ENCODE assay signal across 22 mouse cellular contexts in genomic region chr19:4166678-4167476, GRCm38 (mm10). TPM values are rescaled to one million over a fixed set of nuclear protein-coding genes. Genes with fewer than 3 reads are reported as not detected.
DNase-seq lines count a peak whose midpoint lies in the region; ATAC-seq lines count a peak whose summit lies in the region.
"Had no signal": no experiment of that assay in that cellular context is flagged by ENCODE, and none has a peak within 500 bp of the region (broad histone marks: within the 10 kb centered on the region; RNA-seq: fewer than 3 reads in every experiment).

No protein-coding gene starts in this region.

- peaks cover 34% of the 10 kb centered on the region for H3K4me1 ChIP-seq in heart, embryonic 10.5 days
- H3K4me1 ChIP-seq in heart, embryonic 11.5 days (ENCODE audit: control insufficient read depth, insufficient read depth, low read length), result peaks cover 25% of the 10 kb centered on the region
- H3K4me1 ChIP-seq in liver, embryonic 16.5 days (ENCODE audit: control insufficient read depth, low read depth, low read length), result peaks cover 38% of the 10 kb centered on the region

- 0 out of 2 replicates have a peak, but pooled peaks cover 3% of the 10 kb centered on the region for H3K27me3 ChIP-seq in heart, embryonic 10.5 days (ENCODE audit: insufficient read depth, poor library complexity, severe bottlenecking)
- H3K27me3 ChIP-seq in heart, embryonic 11.5 days (ENCODE audit: control insufficient read depth, insufficient read depth, low read length), result no peaks in the 10 kb centered on the region
- H3K27me3 ChIP-seq in liver, embryonic 16.5 days (ENCODE audit: control insufficient read depth, insufficient read depth, low read depth, low read length), result no peaks in the 10 kb centered on the region
- H3K27me3 ChIP-seq: forebrain, embryonic 15.5 days had no signal

- H3K9me3 ChIP-seq in heart, embryonic 10.5 days, result no peaks in the 10 kb centered on the region
- H3K9me3 ChIP-seq in heart, embryonic 11.5 days (replicated peaks; ENCODE audit: control insufficient read depth, low read length), result no peaks in the 10 kb centered on the region
- H3K9me3 ChIP-seq in liver, embryonic 16.5 days (replicated peaks; ENCODE audit: control insufficient read depth, low read length), result no peaks in the 10 kb centered on the region
- H3K9me3 ChIP-seq: forebrain, embryonic 15.5 days; liver, embryonic 15.5 days had no signal

- intact Hi-C loops in heart, postnatal 10 days (cut with DNase I), result no loop called here

- WGBS in heart, embryonic 10.5 days, result 55% methylated on average over 9 of the region's 9 CpGs
- WGBS in heart, embryonic 11.5 days (ENCODE audit: insufficient replicate concordance), result 54% methylated on average over 9 of the region's 9 CpGs
- WGBS in liver, embryonic 16.5 days (ENCODE audit: insufficient replicate concordance), result 61% methylated on average over 9 of the region's 9 CpGs

- peaks cover under 1% of the 10 kb centered on the region; the same call in 1 of the 2 replicates for H3K36me3 ChIP-seq in heart, embryonic 10.5 days
- H3K36me3 ChIP-seq in heart, embryonic 11.5 days (ENCODE audit: control insufficient read depth, insufficient read depth, low read length), result no peaks in the 10 kb centered on the region
- no peaks in the 10 kb centered on the region for H3K36me3 ChIP-seq in liver, embryonic 16.5 days (ENCODE audit: control insufficient read depth, insufficient read depth)
- H3K36me3 ChIP-seq: forebrain, embryonic 15.5 days had no signal

- H3K4me2 ChIP-seq in heart, embryonic 11.5 days, result no peak overlapping the region
- no peak overlapping the region for H3K4me2 ChIP-seq in liver, embryonic 16.5 days (ENCODE audit: low read depth, low read length)
- H3K4me2 ChIP-seq: forebrain, embryonic 15.5 days; hindbrain, embryonic 14.5 days; liver, embryonic 15.5 days had no signal

- no peak for ATAC-seq in heart, embryonic 11.5 days (replicated peaks; ENCODE audit: insufficient number of reproducible peaks, low FRiP score, low TSS enrichment)
- no peak for ATAC-seq in liver, embryonic 16.5 days (ENCODE audit: low read depth)
- ATAC-seq: activated CD4-positive, CD25-positive, alpha-beta regulatory T cell, adult 4 months; CD4-positive, CD25-positive, alpha-beta regulatory T cell, adult 4 months; forebrain, embryonic 15.5 days; intestine, embryonic 16.5 days had no signal

- H3K9ac ChIP-seq in heart, embryonic 11.5 days (ENCODE audit: low read depth, low read length), result no peak overlapping the region
- H3K9ac ChIP-seq in liver, embryonic 16.5 days (ENCODE audit: low read depth, low read length), result no peak overlapping the region
- H3K9ac ChIP-seq: forebrain, embryonic 15.5 days; hindbrain, embryonic 14.5 days; liver, embryonic 15.5 days had no signal

- peak; percentile 33 for DNase-seq in adrenal gland, postnatal 10 days
- no peak for DNase-seq in adrenal gland, postnatal 25 days
- no peak for DNase-seq in heart, embryonic 10.5 days (ENCODE audit: low spot score)
- no peak for DNase-seq in heart, adult 11 months
- DNase-seq in heart, postnatal 10 days, result peak; percentile 69 to 72
- no peak for DNase-seq in liver
- DNase-seq: gastrocnemius, postnatal 14 days; kidney, postnatal 36 days; lung, postnatal 10 days; midbrain, embryonic 14.5 days; thymus, postnatal 14 days had no signal

- H3K4me3 ChIP-seq in heart, embryonic 10.5 days, result no peak overlapping the region
- H3K4me3 ChIP-seq in heart, embryonic 11.5 days (ENCODE audit: low read depth, low read length), result no peak overlapping the region
- H3K4me3 ChIP-seq in liver, embryonic 16.5 days (ENCODE audit: low read depth, low read length), result no peak overlapping the region
- H3K4me3 ChIP-seq: forebrain, embryonic 15.5 days; liver, embryonic 15.5 days had no signal

- H3K27ac ChIP-seq in heart, embryonic 10.5 days, result 0 out of 2 replicates have a peak overlapping the region, but pooled peaks have one; percentile 8
- no peak overlapping the region for H3K27ac ChIP-seq in heart, embryonic 11.5 days (ENCODE audit: low read depth, low read length)
- peak overlapping the region; percentile 10; the same call in 1 of the 2 replicates for H3K27ac ChIP-seq in liver, embryonic 16.5 days (ENCODE audit: low read length)
- H3K27ac ChIP-seq: forebrain, embryonic 15.5 days; hindbrain, embryonic 14.5 days; liver, embryonic 15.5 days had no signal

RNA-seq across cellular contexts. Expression of gene Rps6kb2, which starts 3.7 kb away (rescaled TPM):
- 10 to 100 TPM; 26.5 to 38.2 TPM for total RNA-seq in adrenal gland, postnatal 10 days (2021)
- 48.8 and 52.6 TPM in 2 replicates for total RNA-seq in adrenal gland, postnatal 25 days (2021)
- polyA plus RNA-seq in heart, embryonic 10.5 days (2016; fragmentation: Nextera tagmentation; extraction: Ambion mirVana), result 53.4 and 57.0 TPM in 2 replicates
- 10 to 100 TPM; 22.4 to 24.3 TPM for total RNA-seq in heart, postnatal 10 days (2021)
- 34.3 and 38.1 TPM in 2 replicates for polyA plus RNA-seq in heart, embryonic 11.5 days (2014; fragmentation: Nextera tagmentation; extraction: Ambion mirVana)
- polyA plus RNA-seq in liver, embryonic 16.5 days (2015; fragmentation: Nextera tagmentation; extraction: Ambion mirVana), result 29.4 and 31.9 TPM in 2 replicates

RNA-seq across cellular contexts. Expression of gene Carns1, which starts 8.4 kb away (rescaled TPM):
- 1 to 10 TPM; 4.8 to 8.8 TPM for total RNA-seq in adrenal gland, postnatal 10 days (2021)
- 2.6 and 4.1 TPM in 2 replicates for total RNA-seq in adrenal gland, postnatal 25 days (2021)
- 2.3 and 2.8 TPM in 2 replicates for polyA plus RNA-seq in heart, embryonic 10.5 days (2016; fragmentation: Nextera tagmentation; extraction: Ambion mirVana)
- 10 to 100 TPM; 40.2 to 53.6 TPM for total RNA-seq in heart, postnatal 10 days (2021)
- polyA plus RNA-seq in heart, embryonic 11.5 days (2014; fragmentation: Nextera tagmentation; extraction: Ambion mirVana), result 2.1 and 2.8 TPM in 2 replicates
- polyA plus RNA-seq in liver, embryonic 16.5 days (2015; fragmentation: Nextera tagmentation; extraction: Ambion mirVana), result 0.49 and 0.67 TPM in 2 replicates

RNA-seq across cellular contexts. Expression of gene Ptprcap, which starts 13.5 kb away (rescaled TPM):
- 10 to 100 TPM; 11.5 to 14.0 TPM for total RNA-seq in adrenal gland, postnatal 10 days (2021)
- 3.9 and 6.0 TPM in 2 replicates for total RNA-seq in adrenal gland, postnatal 25 days (2021)
- 1.8 and 4.4 TPM in 2 replicates for polyA plus RNA-seq in heart, embryonic 10.5 days (2016; fragmentation: Nextera tagmentation; extraction: Ambion mirVana)
- total RNA-seq in heart, postnatal 10 days (2021), result 1 to 10 TPM; 1.6 to 2.2 TPM
- polyA plus RNA-seq in heart, embryonic 11.5 days (2014; fragmentation: Nextera tagmentation; extraction: Ambion mirVana), result 1.3 and 1.7 TPM in 2 replicates
- polyA plus RNA-seq in liver, embryonic 16.5 days (2015; fragmentation: Nextera tagmentation; extraction: Ambion mirVana), result 17.6 and 17.9 TPM in 2 replicates

RNA-seq across cellular contexts. Expression of gene Coro1b, which starts 18.5 kb away (rescaled TPM):
- 100 to 1,000 TPM; 185 to 193 TPM for total RNA-seq in adrenal gland, postnatal 10 days (2021)
- 179 and 226 TPM in 2 replicates for total RNA-seq in adrenal gland, postnatal 25 days (2021)
- polyA plus RNA-seq in heart, embryonic 10.5 days (2016; fragmentation: Nextera tagmentation; extraction: Ambion mirVana), result 135 and 146 TPM in 2 replicates
- total RNA-seq in heart, postnatal 10 days (2021), result 10 to 100 TPM; 87.2 to 90.7 TPM
- polyA plus RNA-seq in heart, embryonic 11.5 days (2014; fragmentation: Nextera tagmentation; extraction: Ambion mirVana), result 109 and 113 TPM in 2 replicates
- 72.4 and 74.8 TPM in 2 replicates for polyA plus RNA-seq in liver, embryonic 16.5 days (2015; fragmentation: Nextera tagmentation; extraction: Ambion mirVana)

RNA-seq across cellular contexts. Expression of gene Cabp4, which starts 23.0 kb away (rescaled TPM):
- 1 to 10 TPM in 1 of 2 experiments, under 1 TPM in 1; 0.69 to 1.9 TPM for total RNA-seq in adrenal gland, postnatal 10 days (2021)
- total RNA-seq in adrenal gland, postnatal 25 days (2021), result 0.94 and 1.3 TPM in 2 replicates
- polyA plus RNA-seq in heart, embryonic 10.5 days (2016; fragmentation: Nextera tagmentation; extraction: Ambion mirVana), result not detected in 2 replicates
- not detected for total RNA-seq in heart, postnatal 10 days (2021)
- not detected in 2 replicates for polyA plus RNA-seq in heart, embryonic 11.5 days (2014; fragmentation: Nextera tagmentation; extraction: Ambion mirVana)
- 0.18 and 0.20 TPM in 2 replicates for polyA plus RNA-seq in liver, embryonic 16.5 days (2015; fragmentation: Nextera tagmentation; extraction: Ambion mirVana)
- total RNA-seq: megakaryocyte progenitor cell, adult 5-6 weeks had no signal
- polyA plus RNA-seq: embryonic facial prominence, embryonic 11.5 days; limb, embryonic 11.5 days had no signal

Comparison
In these comparisons a context has a peak if more than half of its experiments do, and no peak if none do; other contexts are left out.
1. DNase-seq: peak in adrenal gland, postnatal 10 days (single experiment) and heart, postnatal 10 days (2 of 2); none in adrenal gland, postnatal 25 days (single experiment), heart, embryonic 10.5 days (single experiment), heart, adult 11 months (single experiment) and liver (single experiment).